Mouse (Mus musculus): ENCODE measurements at regions not wholly inside any gene's neighbourhood (a gene's known extent, or its start where the extent isn't known, plus 50 kb on each side); places are given as distances from the start of the nearest gene placed in this dataset.

DNA sequence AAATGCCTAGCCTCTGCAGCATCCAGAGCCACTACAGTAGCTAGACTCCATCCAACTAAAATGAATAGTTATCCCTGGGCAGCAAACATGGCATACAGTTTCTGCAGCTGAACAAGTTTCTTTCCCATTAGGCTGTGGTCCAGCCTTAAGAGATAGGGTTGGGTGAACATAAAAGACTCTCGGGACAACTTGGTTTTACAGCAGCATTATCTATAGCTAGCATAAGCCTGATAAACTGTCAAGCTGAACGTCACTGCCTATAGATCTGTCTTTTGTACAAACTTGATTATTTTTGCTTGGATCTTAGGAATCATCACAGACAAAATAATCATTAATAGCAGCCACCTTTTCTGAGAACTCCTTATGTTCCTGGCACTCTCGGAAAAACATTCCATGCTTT lies 169.8 kb upstream of the Acvr2a start:
- Histone ChIP-seq H3K4me1 (ENCODE audit: control insufficient read depth in 2 of 2, insufficient read depth in 2 of 2, low read length in 2 of 2, poor library complexity in 1 of 2) (no peaks in the 10 kb centered on the region), H3K4me3 (ENCODE audit: insufficient read depth in 1 of 2, low read depth in 1 of 2, low read length in 2 of 2, poor library complexity in 1 of 2, severe bottlenecking in 1 of 2) (no peak overlapping the region), H3K9me3 (ENCODE audit: control insufficient read depth, insufficient read depth, low read depth, low read length) (no peaks in the 10 kb centered on the region), H3K27ac (ENCODE audit: insufficient read depth, low read depth, low read length, poor library complexity, severe bottlenecking) (no peak overlapping the region), H3K36me3 (ENCODE audit: control insufficient read depth, insufficient read depth, low read length, poor library complexity, severe bottlenecking) (no peaks in the 10 kb centered on the region), H3K9ac (ENCODE audit: insufficient read depth, low read depth, low read length, poor library complexity, severe bottlenecking) (no peak overlapping the region)
- no peak for TF ChIP-seq ZNF384 (IDR thresholded peaks at IDR 0.05; ENCODE audit: low read depth, low read length)
- in situ Hi-C loops (cut with MboI; ENCODE audit: low sequenced_read_pairs in 2 of 2, unreplicated experiment in 2 of 2): no loop called here
- no peak for DNase-seq (ENCODE audit: low read depth, low spot score)

DNA sequence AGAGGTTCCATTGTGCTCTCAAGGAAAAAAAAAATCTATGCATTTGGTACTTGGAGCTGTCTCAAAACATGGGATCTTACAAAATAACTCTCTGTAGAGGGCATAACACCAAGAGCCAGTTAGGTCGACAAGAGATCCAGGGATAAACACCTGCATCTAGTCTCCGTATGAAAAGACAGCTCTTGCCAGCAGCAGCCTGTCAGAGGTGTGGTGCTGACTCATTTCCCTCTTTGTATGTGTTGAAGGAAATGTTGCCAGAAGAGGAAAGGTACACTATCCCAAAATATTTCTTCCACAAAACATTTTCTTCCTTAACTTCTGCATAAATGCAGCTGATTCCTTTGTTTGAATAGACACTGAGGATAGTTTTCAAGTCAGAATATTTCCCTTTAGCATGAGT lies 163.6 kb upstream of the Acvr2a start:
- no peaks in the 10 kb centered on the region for H3K9me3 ChIP-seq (ENCODE audit: control insufficient read depth, insufficient read depth, low read depth, low read length)
- H3K4me1 ChIP-seq (ENCODE audit: control insufficient read depth in 2 of 2, insufficient read depth in 2 of 2, low read length in 2 of 2, poor library complexity in 1 of 2): no peaks in the 10 kb centered on the region
- DNase-seq (ENCODE audit: low read depth, low spot score): no peak
- in situ Hi-C loops (cut with MboI; ENCODE audit: low sequenced_read_pairs in 2 of 2, unreplicated experiment in 2 of 2): no loop called here
- H3K9ac ChIP-seq (ENCODE audit: insufficient read depth, low read depth, low read length, poor library complexity, severe bottlenecking): no peak overlapping the region
- no peak for TF ChIP-seq ZNF384 (IDR thresholded peaks at IDR 0.05; ENCODE audit: low read depth, low read length)
- TF ChIP-seq ZC3H11A (IDR thresholded peaks at IDR 0.05; ENCODE audit: borderline replicate concordance, low read depth, low read length): no peak
- no peak for TF ChIP-seq CHD2 (IDR thresholded peaks at IDR 0.05; ENCODE audit: low read depth, low read length)
- TF ChIP-seq MAFK (IDR thresholded peaks at IDR 0.05; ENCODE audit: insufficient read depth, low read depth, low read length): no peak
- TF ChIP-seq HCFC1 (IDR thresholded peaks at IDR 0.05; ENCODE audit: borderline replicate concordance, insufficient read depth, low read length): no peak
- H3K4me3 ChIP-seq (ENCODE audit: insufficient read depth in 1 of 2, low read depth in 1 of 2, low read length in 2 of 2, poor library complexity in 1 of 2, severe bottlenecking in 1 of 2): no peak overlapping the region
- no peaks in the 10 kb centered on the region for H3K36me3 ChIP-seq (ENCODE audit: control insufficient read depth, insufficient read depth, low read length, poor library complexity, severe bottlenecking)
- H3K27ac ChIP-seq (ENCODE audit: insufficient read depth, low read depth, low read length, poor library complexity, severe bottlenecking): no peak overlapping the region

DNA sequence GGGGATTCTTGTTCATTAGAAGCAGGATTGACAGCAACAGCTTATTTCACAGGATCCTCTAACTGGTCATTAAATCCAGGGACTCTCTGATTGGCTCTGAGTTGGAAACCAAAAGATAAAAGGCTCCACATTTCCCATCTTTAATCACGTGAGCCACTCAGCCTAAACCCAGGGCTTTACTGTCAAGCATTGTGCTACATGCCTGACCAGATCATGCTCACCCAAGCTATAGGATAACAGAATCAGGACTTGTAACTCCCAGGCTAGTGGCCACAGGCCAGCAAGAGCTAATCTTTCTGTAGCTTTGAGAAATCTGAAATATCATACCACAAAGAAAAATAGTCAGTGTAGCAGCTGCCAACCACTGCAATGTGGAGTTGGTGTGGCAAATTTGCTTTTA lies 152.7 kb upstream of the Acvr2a start:
- in situ Hi-C loops (cut with MboI; ENCODE audit: low sequenced_read_pairs in 2 of 2, unreplicated experiment in 2 of 2): no loop called here
- Histone ChIP-seq H3K9ac (ENCODE audit: insufficient read depth, low read depth, low read length, poor library complexity, severe bottlenecking) (no peak overlapping the region), H3K4me1 (ENCODE audit: control insufficient read depth in 2 of 2, insufficient read depth in 2 of 2, low read length in 2 of 2, poor library complexity in 1 of 2) (no peaks in the 10 kb centered on the region), H3K36me3 (ENCODE audit: control insufficient read depth, insufficient read depth, low read length, poor library complexity, severe bottlenecking) (no peaks in the 10 kb centered on the region), H3K4me3 (ENCODE audit: insufficient read depth in 1 of 2, low read depth in 1 of 2, low read length in 2 of 2, poor library complexity in 1 of 2, severe bottlenecking in 1 of 2) (no peak overlapping the region), H3K9me3 (ENCODE audit: control insufficient read depth, insufficient read depth, low read depth, low read length) (no peaks in the 10 kb centered on the region), H3K27ac (ENCODE audit: insufficient read depth, low read depth, low read length, poor library complexity, severe bottlenecking) (no peak overlapping the region)
- no peak for DNase-seq (ENCODE audit: low read depth, low spot score)
- TF ChIP-seq MAFK (IDR thresholded peaks at IDR 0.05; ENCODE audit: insufficient read depth, low read depth, low read length) (no peak), ZNF384 (IDR thresholded peaks at IDR 0.05; ENCODE audit: low read depth, low read length) (no peak), ZC3H11A (IDR thresholded peaks at IDR 0.05; ENCODE audit: borderline replicate concordance, low read depth, low read length) (no peak), HCFC1 (IDR thresholded peaks at IDR 0.05; ENCODE audit: borderline replicate concordance, insufficient read depth, low read length) (no peak), CHD2 (IDR thresholded peaks at IDR 0.05; ENCODE audit: low read depth, low read length) (no peak)

DNA sequence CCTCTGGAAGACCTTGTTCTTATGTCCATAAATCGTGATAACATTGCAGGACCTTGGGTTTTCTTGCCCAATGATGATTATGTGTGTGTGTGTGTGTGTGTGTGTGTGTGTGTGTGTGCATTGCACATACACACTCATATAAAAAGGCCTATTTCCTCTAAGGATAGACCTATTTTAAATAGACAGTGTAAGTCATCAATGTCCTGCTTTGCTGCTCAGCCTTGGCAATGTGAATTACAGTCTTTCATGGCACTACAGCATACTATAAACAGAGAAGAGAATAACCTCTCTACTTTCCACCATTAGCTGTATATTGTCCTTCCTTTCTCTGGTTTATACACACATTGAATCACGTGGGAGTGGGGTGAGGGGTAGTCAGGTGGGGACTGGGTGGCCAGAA lies 148.8 kb upstream of the Acvr2a start:
- Histone ChIP-seq H3K9ac (ENCODE audit: insufficient read depth, low read depth, low read length, poor library complexity, severe bottlenecking) (no peak overlapping the region), H3K4me1 (ENCODE audit: control insufficient read depth in 2 of 2, insufficient read depth in 2 of 2, low read length in 2 of 2, poor library complexity in 1 of 2) (no peaks in the 10 kb centered on the region)

DNA sequence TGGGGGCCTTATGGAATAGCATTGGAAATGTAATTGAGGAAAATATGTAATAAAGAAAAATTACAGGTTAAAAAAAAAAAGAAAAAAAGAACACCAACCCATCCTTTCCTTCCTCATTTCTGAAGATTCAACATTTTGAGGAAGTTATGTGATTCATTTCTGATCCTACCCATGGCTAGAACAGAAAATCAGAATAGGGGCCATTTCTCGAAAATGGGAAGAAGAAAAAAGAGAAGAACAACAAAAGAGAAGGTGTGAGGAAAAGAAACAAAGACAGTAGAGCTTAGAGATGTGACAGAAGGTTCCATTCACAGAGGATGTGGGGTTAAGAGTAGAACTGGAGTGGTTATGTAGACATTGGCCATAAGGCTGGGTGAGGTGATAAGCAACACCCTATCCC lies 124.8 kb upstream of the Acvr2a start:
- H3K9ac ChIP-seq (ENCODE audit: insufficient read depth, low read depth, low read length, poor library complexity, severe bottlenecking): no peak overlapping the region

More for the DNA sequence above, 148.8 kb upstream of the Acvr2a start:
- no peak overlapping the region for H3K4me3 ChIP-seq (ENCODE audit: insufficient read depth in 1 of 2, low read depth in 1 of 2, low read length in 2 of 2, poor library complexity in 1 of 2, severe bottlenecking in 1 of 2)
- no peaks in the 10 kb centered on the region for H3K36me3 ChIP-seq (ENCODE audit: control insufficient read depth, insufficient read depth, low read length, poor library complexity, severe bottlenecking)
- in situ Hi-C loops (cut with MboI; ENCODE audit: low sequenced_read_pairs in 2 of 2, unreplicated experiment in 2 of 2): no loop called here
- H3K27ac ChIP-seq (ENCODE audit: insufficient read depth, low read depth, low read length, poor library complexity, severe bottlenecking): no peak overlapping the region
- TF ChIP-seq ZC3H11A (IDR thresholded peaks at IDR 0.05; ENCODE audit: borderline replicate concordance, low read depth, low read length): no peak
- TF ChIP-seq HCFC1 (IDR thresholded peaks at IDR 0.05; ENCODE audit: borderline replicate concordance, insufficient read depth, low read length): no peak
- no peak for TF ChIP-seq ZNF384 (IDR thresholded peaks at IDR 0.05; ENCODE audit: low read depth, low read length)
- no peak for TF ChIP-seq MAFK (IDR thresholded peaks at IDR 0.05; ENCODE audit: insufficient read depth, low read depth, low read length)
- TF ChIP-seq CHD2 (IDR thresholded peaks at IDR 0.05; ENCODE audit: low read depth, low read length): no peak
- H3K9me3 ChIP-seq (ENCODE audit: control insufficient read depth, insufficient read depth, low read depth, low read length): no peaks in the 10 kb centered on the region
- no peak for DNase-seq (ENCODE audit: low read depth, low spot score)

More for the DNA sequence above, 124.8 kb upstream of the Acvr2a start:
- Histone ChIP-seq H3K36me3 (ENCODE audit: control insufficient read depth, insufficient read depth, low read length, poor library complexity, severe bottlenecking) (no peaks in the 10 kb centered on the region), H3K4me1 (ENCODE audit: control insufficient read depth in 2 of 2, insufficient read depth in 2 of 2, low read length in 2 of 2, poor library complexity in 1 of 2) (no peaks in the 10 kb centered on the region), H3K9me3 (ENCODE audit: control insufficient read depth, insufficient read depth, low read depth, low read length) (no peaks in the 10 kb centered on the region), H3K4me3 (ENCODE audit: insufficient read depth in 1 of 2, low read depth in 1 of 2, low read length in 2 of 2, poor library complexity in 1 of 2, severe bottlenecking in 1 of 2) (no peak overlapping the region), H3K27ac (ENCODE audit: insufficient read depth, low read depth, low read length, poor library complexity, severe bottlenecking) (no peak overlapping the region)
- TF ChIP-seq ZNF384 (IDR thresholded peaks at IDR 0.05; ENCODE audit: low read depth, low read length): no peak
- no peak for TF ChIP-seq ZC3H11A (IDR thresholded peaks at IDR 0.05; ENCODE audit: borderline replicate concordance, low read depth, low read length)
- no peak for TF ChIP-seq HCFC1 (IDR thresholded peaks at IDR 0.05; ENCODE audit: borderline replicate concordance, insufficient read depth, low read length)
- TF ChIP-seq CHD2 (IDR thresholded peaks at IDR 0.05; ENCODE audit: low read depth, low read length): no peak
- no peak for TF ChIP-seq MAFK (IDR thresholded peaks at IDR 0.05; ENCODE audit: insufficient read depth, low read depth, low read length)
- in situ Hi-C loops (cut with MboI; ENCODE audit: low sequenced_read_pairs in 2 of 2, unreplicated experiment in 2 of 2): no loop called here
- DNase-seq (ENCODE audit: low read depth, low spot score): no peak
